Mouse (Mus musculus) cerebral cortex, adult 2 months (tissue): ENCODE measurements around the gene Olfr1331.

Experiments
- WGBS: fragments of 180-500 bp; shearing (Covaris S2); methylation state at CpG from one replicate; pipeline ENCODE4 v1.1.7; 2018; 5-methylcytosine and 5-hydroxymethylcytosine counted together

The Olfr1331 gene

GRCm38 (mm10) chr4:118864349-118864748, at the start of gene Olfr1331:
Olfr1331 (plus strand) TSS chr4:118864649.
- 100% methylated on average over 1 of the region's 1 CpGs for WGBS

- WGBS, result 89% methylated on average over 1 of the region's 1 CpGs
These were observed 45.5 kb upstream of the Olfr1331 start for GRCm38 (mm10) chr4:118818921-118819320.

GRCm38 (mm10) chr4:118836179-118836578, 28.3 kb upstream of the Olfr1331 start, which contains the start of gene Olfr1333:
Olfr1333 (minus strand) TSS chr4:118836279.
- 98% methylated on average over 1 of the region's 1 CpGs for WGBS

GRCm38 (mm10) chr4:118861791-118862190, 2.7 kb upstream of the Olfr1331 start:
- WGBS, result 90% methylated on average over 1 of the region's 1 CpGs

- WGBS, result 52% methylated on average over 4 of the region's 4 CpGs
These were observed 1.7 kb upstream of the Olfr1331 start for GRCm38 (mm10) chr4:118862704-118863103.

- 88% methylated on average over 1 of the region's 1 CpGs for WGBS
These were observed 23.8 kb downstream of the Olfr1331 start, which contains the start of gene Olfr1330 for GRCm38 (mm10) chr4:118888297-118888696. Olfr1330 (plus strand) TSS chr4:118888597.

GRCm38 (mm10) chr4:118901981-118902380, 37.5 kb downstream of the Olfr1331 start:
- WGBS, result 29% methylated on average over 2 of the region's 2 CpGs

- WGBS, result 71% methylated on average over 2 of the region's 2 CpGs
These were observed 52.9 kb downstream of the Olfr1331 start, which contains the start of gene Olfr1329 for GRCm38 (mm10) chr4:118917365-118917764. Olfr1329 (minus strand) TSS chr4:118917465.
